Comparison of ENCODE assay signal across 22 mouse cellular contexts in genomic region chr8:57362881-57363280, GRCm38 (mm10). TPM values are rescaled to one million over a fixed set of nuclear protein-coding genes. Genes with fewer than 3 reads are reported as not detected.
DNase-seq lines count a peak whose midpoint lies in the region.
"Had no signal": no experiment of that assay in that cellular context is flagged by ENCODE, and none has a peak within 500 bp of the region (broad histone marks: within the 10 kb centered on the region; RNA-seq: fewer than 3 reads in every experiment).

No protein-coding gene starts in this region.

- peaks cover 9% of the 10 kb centered on the region; the same call in 1 of the 2 replicates for H3K4me1 ChIP-seq in heart, embryonic 10.5 days
- H3K4me1 ChIP-seq: embryonic facial prominence, embryonic 10.5 days; forebrain, embryonic 13.5 days; hindbrain, embryonic 10.5 days; liver, embryonic 12.5 days; midbrain, embryonic 12.5 days; neural tube, embryonic 15.5 days had no signal

- no peaks in the 10 kb centered on the region for H3K9me3 ChIP-seq in heart, embryonic 10.5 days
- H3K9me3 ChIP-seq: forebrain, embryonic 13.5 days; liver, embryonic 12.5 days; neural tube, embryonic 15.5 days had no signal

- no peak overlapping the region for H3K27ac ChIP-seq in heart, embryonic 10.5 days
- H3K27ac ChIP-seq: embryonic facial prominence, embryonic 10.5 days; forebrain, embryonic 13.5 days; hindbrain, embryonic 10.5 days; left cerebral cortex, adult 2 months; liver, embryonic 12.5 days; midbrain, embryonic 12.5 days; neural tube, embryonic 15.5 days had no signal

- intact Hi-C loops in left cerebral cortex, postnatal 36 days (cut with DNase I): no loop called here

- 62% methylated on average over 2 of the region's 2 CpGs for whole genome bisulfite sequencing in heart, embryonic 10.5 days

- no peak overlapping the region for H3K4me3 ChIP-seq in heart, embryonic 10.5 days
- H3K4me3 ChIP-seq: embryonic facial prominence, embryonic 10.5 days; forebrain, embryonic 13.5 days; hindbrain, embryonic 10.5 days; left cerebral cortex, adult 2 months; liver, embryonic 12.5 days; midbrain, embryonic 12.5 days; myocyte; neural tube, embryonic 15.5 days had no signal

- peak; percentile 46 for DNase-seq in heart, postnatal 4 days
- no peak for DNase-seq in heart, embryonic 10.5 days (ENCODE audit: low spot score)
- DNase-seq in 416B (ENCODE audit: low read depth): peak; percentile 85
- DNase-seq in adrenal gland, adult 18-20 months (ENCODE audit: low spot score in 2 of 2): peak; percentile 28 to 56
- DNase-seq in kidney, adult 9 months: peak; percentile 35
- no peak for DNase-seq in thymus, postnatal 36 days
- DNase-seq in layer of hippocampus, adult 9-11 months: no peak
- DNase-seq in left cerebral cortex, postnatal 36 days (ENCODE audit: low spot score in 2 of 2): no peak
- DNase-seq: cerebellum, adult 18-20 months; cerebellum, postnatal 36 days; lung, embryonic 14.5 days; lung, postnatal 4 days; right cerebral cortex, postnatal 4 days had no signal

- H3K27me3 ChIP-seq in heart, embryonic 10.5 days (ENCODE audit: insufficient read depth, poor library complexity, severe bottlenecking): no peaks in the 10 kb centered on the region
- H3K27me3 ChIP-seq: forebrain, embryonic 13.5 days; liver, embryonic 12.5 days; midbrain, embryonic 12.5 days; neural tube, embryonic 15.5 days had no signal

- no peaks in the 10 kb centered on the region for H3K36me3 ChIP-seq in heart, embryonic 10.5 days
- H3K36me3 ChIP-seq: embryonic facial prominence, embryonic 10.5 days; hindbrain, embryonic 10.5 days; liver, embryonic 12.5 days; midbrain, embryonic 12.5 days; neural tube, embryonic 15.5 days had no signal

RNA-seq across cellular contexts. Expression of gene Hand2, which starts 42.1 kb away (rescaled TPM):
- 10 to 100 TPM; 62.1 to 69.6 TPM for total RNA-seq in heart, postnatal 4 days (2021)
- polyA plus RNA-seq in heart, embryonic 10.5 days (2016; fragmentation: Nextera tagmentation; extraction: Ambion mirVana): 10.3 and 16.7 TPM in 2 replicates
- 10 to 100 TPM; 33.9 to 39.7 TPM for total RNA-seq in adrenal gland, adult 18-20 months (2021)
- total RNA-seq in left cerebral cortex, postnatal 36 days (2021): not detected
- total RNA-seq: layer of hippocampus, adult 18-20 months; left cerebral cortex, adult 2 months had no signal
- polyA plus RNA-seq: forebrain, embryonic 13.5 days; hindbrain, embryonic 10.5 days; midbrain, embryonic 12.5 days; myocyte; neural tube, embryonic 15.5 days had no signal

Comparison
In these comparisons a context has a peak if more than half of its experiments do, and no peak if none do; other contexts are left out.
1. DNase-seq: peak in heart, postnatal 4 days (single experiment), 416B (single experiment), adrenal gland, adult 18-20 months (2 of 2) and kidney, adult 9 months (single experiment); none in heart, embryonic 10.5 days (single experiment), thymus, postnatal 36 days (0 of 2), layer of hippocampus, adult 9-11 months (single experiment) and left cerebral cortex, postnatal 36 days (0 of 2).
2. RNA of gene Hand2, which starts 42.1 kb away (total RNA-seq): 62.1 to 69.6 TPM in heart, postnatal 4 days and 33.9 to 39.7 TPM in adrenal gland, adult 18-20 months; not detected in left cerebral cortex, postnatal 36 days; every median in the first group is over 10 times any median in the second.